Mouse (Mus musculus) limb, embryonic 12.5 days (tissue): Measurements from ENCODE around the gene Slc12a4. TPM values are rescaled to one million over a fixed set of nuclear protein-coding genes. Genes with fewer than 3 reads are reported as not detected.
"Not testable (repeated sequence)": the region's sequence is repeated elsewhere in the genome, so short reads cannot be mapped to it uniquely, and the experiment has no call there.

Experiments used
- ATAC-seq: fragments of 200-750 bp; cut with Nextera tagmentation; 2 replicates; pipeline ENCODE4 v1.8.0; 2017; ENCODE audit warnings: low read depth, moderate TSS enrichment; ENCODE audit not compliant: insufficient number of reproducible peaks, insufficient read depth, low FRiP score, low TSS enrichment
- H3K27ac ChIP-seq: fragments of 300-500 bp; sonication (generic); 2 replicates; pipeline ENCODE4 v1.5.1; 2016; ENCODE audit warnings: mild to moderate bottlenecking, moderate library complexity
- H3K27me3 ChIP-seq: fragments of 300-500 bp; sonication (generic); 2 replicates; pipeline ENCODE4 v1.6.1; 2016; ENCODE audit warnings: mild to moderate bottlenecking, moderate library complexity
- H3K36me3 ChIP-seq: fragments of 300-500 bp; sonication (generic); 2 replicates; pipeline ENCODE4 v1.6.1; 2016; ENCODE audit warnings: mild to moderate bottlenecking, moderate library complexity
- H3K4me1 ChIP-seq: fragments of 300-500 bp; sonication (generic); replicated peaks from 2 replicates; pipeline ENCODE4 v1.6.1; 2016
- H3K4me2 ChIP-seq: fragments of 300-500 bp; sonication (generic); 2 replicates; pipeline ENCODE4 v1.6.1; 2016; ENCODE audit warnings: mild to moderate bottlenecking, moderate library complexity
- H3K4me3 ChIP-seq: fragments of 300-500 bp; sonication (generic); replicated peaks from 2 replicates; pipeline ENCODE4 v1.5.1; 2016; ENCODE audit warnings: mild to moderate bottlenecking
- H3K9ac ChIP-seq: fragments of 300-500 bp; sonication (generic); replicated peaks from 2 replicates; pipeline ENCODE4 v1.6.1; 2016; ENCODE audit warnings: mild to moderate bottlenecking, moderate library complexity
- H3K9me3 ChIP-seq: fragments of 300-500 bp; sonication (generic); 2 replicates; pipeline ENCODE4 v1.6.1; 2016; ENCODE audit warnings: mild to moderate bottlenecking, moderate library complexity
- WGBS: fragments of 180-500 bp; shearing (Covaris S2); methylation state at CpG from one replicate; pipeline ENCODE4 v1.1.7; 2016; 5-methylcytosine and 5-hydroxymethylcytosine counted together
- polyA plus RNA-seq: library from polyadenylated mRNA; unstranded; fragments of >200 nt; fragmentation: Nextera tagmentation; extraction: Ambion mirVana; gene quantifications from 2 replicates; pipeline ENCODE4 v1.2.1, GENCODE M21; 2016

Gene Slc12a4
- polyA plus RNA-seq, 1 experiment from 2014 or later: 35.5 TPM

DNA sequence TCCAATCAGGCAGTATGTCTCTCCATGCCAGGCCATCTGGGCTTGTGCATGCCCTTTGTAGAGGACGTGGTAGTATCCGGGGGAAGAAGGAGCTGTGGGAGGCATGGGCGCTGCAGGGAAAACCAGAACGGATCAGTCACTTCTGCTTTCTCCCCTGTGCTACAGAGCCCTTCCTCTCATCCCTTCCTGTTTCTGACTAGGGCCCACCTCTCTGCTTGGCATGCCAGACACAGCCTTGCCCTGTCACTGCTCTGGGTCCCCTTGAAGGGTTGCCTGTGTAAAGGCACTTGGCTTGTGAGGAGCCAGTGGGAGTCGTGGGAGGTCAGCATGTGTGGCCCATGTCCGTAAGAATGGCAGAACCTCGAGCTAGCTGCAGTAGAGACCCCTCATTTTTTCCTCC, 30.5 kb upstream of the Slc12a4 start:
- H3K9ac ChIP-seq: no peak overlapping the region
- H3K9me3 ChIP-seq: no peaks in the 10 kb centered on the region
- 0 out of 2 replicates have a peak, but pooled peaks cover under 1% of the 10 kb centered on the region for H3K4me1 ChIP-seq
- H3K4me2 ChIP-seq: no peak overlapping the region
- WGBS: 66% methylated on average over 7 of the region's 7 CpGs
- no peaks in the 10 kb centered on the region for H3K27me3 ChIP-seq
- H3K27ac ChIP-seq: no peak overlapping the region
- no peak for ATAC-seq
- H3K36me3 ChIP-seq: no peaks in the 10 kb centered on the region
- H3K4me3 ChIP-seq: no peak overlapping the region

DNA sequence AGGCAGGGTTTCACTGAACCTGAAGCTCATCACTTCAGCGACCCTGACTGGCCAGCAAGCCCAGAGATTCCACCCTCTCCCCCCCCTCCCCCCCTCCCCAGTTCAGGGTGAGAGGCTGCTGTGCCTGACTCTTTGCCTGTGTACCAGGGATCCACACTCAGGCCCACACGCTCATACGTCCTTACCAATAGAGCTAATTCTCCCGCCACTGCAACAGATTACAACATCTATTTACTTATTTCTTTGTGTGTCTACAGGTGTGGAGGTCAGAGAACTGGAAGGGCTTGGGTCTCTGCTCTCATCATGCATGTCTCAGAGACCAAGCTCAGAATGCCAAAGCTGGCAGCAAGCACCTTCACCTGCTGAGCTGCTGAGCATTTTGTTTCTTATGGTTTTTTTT, 27.3 kb upstream of the Slc12a4 start:
- Histone ChIP-seq H3K4me1 (peaks cover 6% of the 10 kb centered on the region; the same call in 1 of the 2 replicates), H3K4me3 (no peak overlapping the region), H3K9ac (no peak overlapping the region), H3K4me2 (no peak overlapping the region), H3K36me3 (no peaks in the 10 kb centered on the region), H3K27ac (no peak overlapping the region), H3K9me3 (no peaks in the 10 kb centered on the region), H3K27me3 (0 out of 2 replicates have a peak, but pooled peaks cover 3% of the 10 kb centered on the region)
- WGBS: 58% methylated on average over 4 of the region's 4 CpGs
- no peak for ATAC-seq

DNA sequence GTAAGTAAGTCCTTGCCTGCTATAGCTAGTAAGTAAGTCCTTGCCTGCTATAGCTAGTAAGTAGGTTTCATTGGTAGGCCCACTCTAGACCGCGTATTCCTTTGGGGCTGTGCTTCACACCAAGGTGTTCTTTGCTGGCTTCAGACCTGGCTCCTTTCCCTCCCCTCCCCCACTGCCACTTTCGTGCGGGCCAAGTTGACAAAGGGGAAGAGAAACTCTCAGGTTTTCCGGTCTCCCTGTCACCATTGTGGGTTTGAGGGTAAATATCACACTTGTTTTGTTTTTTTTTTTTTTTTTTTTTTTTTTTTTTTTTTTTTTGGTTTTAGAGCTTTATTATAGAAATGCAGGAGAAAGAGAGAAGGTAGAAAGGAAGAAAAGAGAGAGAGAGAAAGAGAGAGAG, 26.6 kb upstream of the Slc12a4 start:
- Histone ChIP-seq H3K27me3 (0 out of 2 replicates have a peak, but pooled peaks cover 3% of the 10 kb centered on the region), H3K9ac (no peak overlapping the region), H3K9me3 (no peaks in the 10 kb centered on the region), H3K4me1 (peaks cover 6% of the 10 kb centered on the region; the same call in 1 of the 2 replicates), H3K4me3 (no peak overlapping the region), H3K27ac (no peak overlapping the region), H3K4me2 (no peak overlapping the region), H3K36me3 (no peaks in the 10 kb centered on the region)
- 66% methylated on average over 5 of the region's 5 CpGs for WGBS
- no peak for ATAC-seq

DNA sequence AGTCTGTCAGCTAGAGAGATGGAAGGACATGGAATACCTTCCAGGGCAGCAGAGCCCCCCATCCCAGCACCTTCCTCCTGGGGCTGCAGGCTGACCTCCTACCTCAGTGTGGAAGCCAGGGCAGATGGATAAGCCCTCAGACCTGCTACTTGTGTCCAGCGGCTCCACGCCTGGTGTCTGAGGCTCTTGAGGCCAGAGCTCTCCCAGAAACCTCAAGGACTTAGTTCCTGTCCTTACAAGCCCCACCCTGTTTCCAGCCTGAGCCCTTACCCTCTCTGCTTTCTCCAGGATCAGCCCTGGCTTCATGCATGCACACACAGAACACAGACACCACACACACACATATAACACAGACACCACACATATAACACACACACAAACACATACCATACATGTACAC, 25.6 kb upstream of the Slc12a4 start:
- H3K4me1 ChIP-seq: peaks cover 6% of the 10 kb centered on the region; the same call in 1 of the 2 replicates
- no peak overlapping the region for H3K4me2 ChIP-seq
- H3K4me3 ChIP-seq: no peak overlapping the region
- H3K9me3 ChIP-seq: no peaks in the 10 kb centered on the region
- H3K36me3 ChIP-seq: no peaks in the 10 kb centered on the region
- 0 out of 2 replicates have a peak overlapping the region, but pooled peaks have one; percentile 12 for H3K9ac ChIP-seq
- H3K27ac ChIP-seq: no peak overlapping the region
- no peak for ATAC-seq
- 89% methylated on average over 2 of the region's 2 CpGs for WGBS
- H3K27me3 ChIP-seq: 0 out of 2 replicates have a peak, but pooled peaks cover 3% of the 10 kb centered on the region

DNA sequence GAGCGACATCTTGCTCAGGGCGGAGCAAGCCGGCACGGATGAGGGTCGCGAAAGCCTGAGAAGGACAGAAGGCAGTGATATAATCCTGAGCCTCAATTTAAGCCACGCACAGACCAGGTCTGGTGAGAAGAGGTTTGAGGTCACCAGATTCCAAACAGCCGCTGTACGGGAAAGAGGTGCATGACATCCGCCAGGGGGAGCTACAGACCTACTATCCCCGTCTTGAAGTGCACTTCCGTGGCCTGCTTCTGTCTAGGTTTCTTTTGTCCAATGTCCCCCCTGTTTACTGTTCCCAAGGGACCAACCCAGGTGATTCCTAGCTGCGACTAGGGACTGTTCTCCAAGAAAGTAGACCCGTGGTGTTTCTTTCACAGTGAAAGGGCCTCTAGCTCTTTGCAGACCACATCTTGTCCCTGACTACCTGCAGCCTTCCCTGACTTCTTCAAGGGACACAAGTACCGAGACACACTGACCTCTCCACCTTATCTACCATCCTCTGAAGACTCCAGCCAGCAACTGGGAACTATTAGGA, 25.0 kb upstream of the Slc12a4 start, which contains the start of gene Dus2:
Gene Dus2 (plus strand): TSS at position 482 of the 532 bp plus-strand sequence.
- H3K4me3 ChIP-seq: no peak within 1 kb of the TSS
- no peak within 1 kb of the TSS for H3K27ac ChIP-seq
- ATAC-seq: peak; percentile 59; the same call in 1 of the 2 replicates
- peak within 1 kb of the TSS; percentile 26; the same call in 1 of the 2 replicates for H3K4me2 ChIP-seq
- H3K36me3 ChIP-seq: no peaks in the 10 kb centered on the region
- WGBS: 10% methylated on average over 15 of the region's 15 CpGs
- H3K4me1 ChIP-seq: peaks cover 6% of the 10 kb centered on the region; the same call in 1 of the 2 replicates
- H3K9me3 ChIP-seq: no peaks in the 10 kb centered on the region
- 0 out of 2 replicates have a peak, but pooled peaks cover 3% of the 10 kb centered on the region for H3K27me3 ChIP-seq
- 0 out of 2 replicates have a peak within 1 kb of the TSS, but pooled peaks have one; percentile 12 for H3K9ac ChIP-seq

DNA sequence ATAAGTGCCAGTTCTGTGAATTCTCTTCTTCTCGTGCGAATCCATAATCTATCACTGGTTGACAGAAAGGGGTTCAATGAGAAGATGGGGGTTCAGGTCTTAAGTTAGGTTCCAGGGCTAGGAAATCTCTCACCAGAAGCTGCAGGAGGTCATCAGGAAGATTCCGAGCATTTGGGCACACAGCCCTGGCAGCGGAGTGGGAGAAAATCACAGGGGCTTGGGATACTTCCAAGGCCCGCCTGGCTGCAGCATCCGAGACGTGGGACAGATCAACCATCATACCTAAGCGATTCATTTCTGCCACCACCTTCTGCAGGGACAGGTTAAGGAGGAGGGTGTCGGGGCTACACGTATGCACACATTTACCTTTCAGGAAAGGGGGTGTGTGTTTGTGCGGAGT, 22.6 kb upstream of the Slc12a4 start:
- Histone ChIP-seq H3K4me2 (no peak overlapping the region), H3K4me1 (peaks cover 6% of the 10 kb centered on the region; the same call in 1 of the 2 replicates), H3K9me3 (no peaks in the 10 kb centered on the region), H3K9ac (no peak overlapping the region), H3K27me3 (0 out of 2 replicates have a peak, but pooled peaks cover 3% of the 10 kb centered on the region), H3K4me3 (no peak overlapping the region), H3K36me3 (no peaks in the 10 kb centered on the region), H3K27ac (no peak overlapping the region)
- ATAC-seq: no peak
- 80% methylated on average over 11 of the region's 11 CpGs for WGBS

DNA sequence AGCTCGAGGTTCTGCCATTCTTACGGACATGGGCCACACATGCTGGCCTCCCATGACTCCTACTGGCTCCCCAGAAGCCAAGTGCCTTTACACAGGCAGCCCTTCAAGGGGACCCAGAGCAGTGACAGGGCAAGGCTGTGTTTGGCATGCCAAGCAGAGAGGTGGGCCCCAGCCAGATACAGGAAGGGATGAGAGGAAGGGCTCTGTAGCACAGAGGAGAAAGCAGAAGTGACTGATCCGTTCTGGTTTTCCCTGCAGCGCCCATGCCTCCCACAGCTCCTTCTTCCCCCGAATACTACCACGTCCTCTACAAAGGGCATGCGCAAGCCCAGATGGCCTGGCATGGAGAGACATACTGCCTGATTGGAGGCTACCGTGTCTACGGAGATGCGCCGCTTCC, 17.5 kb upstream of the Slc12a4 start:
- H3K36me3 ChIP-seq, H3K27me3 ChIP-seq, H3K4me1 ChIP-seq, H3K4me3 ChIP-seq, H3K9me3 ChIP-seq, H3K4me2 ChIP-seq, ATAC-seq, H3K9ac ChIP-seq, H3K27ac ChIP-seq: not testable (repeated sequence)
- 79% methylated on average over 11 of the region's 11 CpGs for WGBS

DNA sequence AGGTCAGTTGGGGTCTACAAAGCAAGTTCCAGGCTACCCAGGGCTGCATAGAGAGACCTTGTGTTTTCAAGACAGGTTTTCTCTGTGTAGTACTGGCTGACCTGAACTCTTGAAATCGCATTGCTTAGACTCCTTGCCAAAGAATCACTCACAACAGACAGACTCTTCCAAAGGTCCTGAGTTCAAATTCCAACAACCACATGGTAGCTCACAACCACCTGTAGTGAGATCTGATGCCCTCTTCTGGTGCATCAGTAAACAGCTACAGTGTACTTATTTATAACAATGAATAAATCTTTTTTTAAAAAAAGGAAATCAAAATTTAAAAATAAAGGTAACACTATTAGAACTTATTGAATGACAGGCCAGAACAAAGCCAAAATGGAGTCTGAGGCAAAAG, 15.2 kb upstream of the Slc12a4 start:
- Histone ChIP-seq H3K36me3 (no peaks in the 10 kb centered on the region), H3K27ac (no peak overlapping the region), H3K4me2 (no peak overlapping the region), H3K27me3 (no peaks in the 10 kb centered on the region), H3K9me3 (0 out of 2 replicates have a peak, but pooled peaks cover 3% of the 10 kb centered on the region), H3K4me1 (no peaks in the 10 kb centered on the region), H3K9ac (no peak overlapping the region), H3K4me3 (no peak overlapping the region)
- ATAC-seq: no peak
- 91% methylated on average over 1 of the region's 1 CpGs for WGBS

DNA sequence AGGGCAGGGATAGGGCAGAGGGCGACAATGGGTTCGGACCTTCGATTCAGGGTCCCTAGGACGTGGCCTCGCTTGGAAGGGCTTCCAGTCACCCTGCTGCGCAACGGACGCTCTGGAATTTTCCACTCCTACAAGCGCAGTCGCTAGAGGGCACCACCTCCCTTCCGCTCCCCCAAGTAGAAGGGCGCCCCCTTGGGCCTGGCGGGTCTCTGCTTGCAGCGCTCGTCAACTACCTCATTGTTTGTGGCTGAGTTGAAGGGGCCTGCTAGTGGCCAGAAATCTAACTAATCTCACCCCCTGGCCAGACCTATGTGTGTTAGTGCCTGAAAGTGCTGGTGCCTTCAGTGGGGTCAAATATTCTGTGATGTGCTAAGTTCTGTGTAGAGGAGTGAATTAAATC, 13.4 kb upstream of the Slc12a4 start, which contains the start of gene Dpep3:
Gene Dpep3 (minus strand): TSS at position 105 of the 400 bp plus-strand sequence.
- H3K4me3 ChIP-seq: no peak within 1 kb of the TSS
- no peak for ATAC-seq

DNA sequence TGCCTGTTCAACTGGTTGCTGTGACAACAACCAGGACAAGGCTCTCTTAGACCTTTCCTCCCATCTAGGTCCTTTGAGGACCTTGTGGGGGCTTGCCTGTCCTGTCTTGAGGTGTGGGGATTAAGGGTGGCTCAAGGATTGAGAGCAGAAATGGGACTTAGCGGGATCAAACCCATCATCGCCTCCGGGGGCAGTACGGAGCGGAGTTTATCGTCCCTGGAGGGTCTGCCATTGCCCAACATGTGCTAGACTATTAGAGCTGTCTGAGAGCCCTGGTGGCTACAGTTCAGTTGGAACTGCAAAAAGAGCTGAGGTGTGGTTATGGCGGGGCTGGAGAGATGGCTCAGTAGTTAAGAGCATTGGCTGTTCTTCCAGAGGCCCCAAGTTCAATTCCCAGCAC, 9.5 kb upstream of the Slc12a4 start:
- no peak for ATAC-seq
- no peak overlapping the region for H3K9ac ChIP-seq
- no peak overlapping the region for H3K27ac ChIP-seq
- H3K27me3 ChIP-seq: no peaks in the 10 kb centered on the region
- H3K9me3 ChIP-seq: 0 out of 2 replicates have a peak, but pooled peaks cover 3% of the 10 kb centered on the region
- H3K4me2 ChIP-seq: no peak overlapping the region
- no peaks in the 10 kb centered on the region for H3K36me3 ChIP-seq
- H3K4me1 ChIP-seq: no peaks in the 10 kb centered on the region
- no peak overlapping the region for H3K4me3 ChIP-seq
- WGBS: 64% methylated on average over 7 of the region's 7 CpGs

More for the DNA sequence above, 13.4 kb upstream of the Slc12a4 start, which contains the start of gene Dpep3:
- Histone ChIP-seq H3K4me2 (no peak within 1 kb of the TSS), H3K36me3 (no peaks in the 10 kb centered on the region), H3K27me3 (no peaks in the 10 kb centered on the region), H3K27ac (no peak within 1 kb of the TSS), H3K4me1 (no peaks in the 10 kb centered on the region), H3K9me3 (0 out of 2 replicates have a peak, but pooled peaks cover 3% of the 10 kb centered on the region), H3K9ac (no peak within 1 kb of the TSS)
- WGBS: 93% methylated on average over 15 of the region's 15 CpGs

DNA sequence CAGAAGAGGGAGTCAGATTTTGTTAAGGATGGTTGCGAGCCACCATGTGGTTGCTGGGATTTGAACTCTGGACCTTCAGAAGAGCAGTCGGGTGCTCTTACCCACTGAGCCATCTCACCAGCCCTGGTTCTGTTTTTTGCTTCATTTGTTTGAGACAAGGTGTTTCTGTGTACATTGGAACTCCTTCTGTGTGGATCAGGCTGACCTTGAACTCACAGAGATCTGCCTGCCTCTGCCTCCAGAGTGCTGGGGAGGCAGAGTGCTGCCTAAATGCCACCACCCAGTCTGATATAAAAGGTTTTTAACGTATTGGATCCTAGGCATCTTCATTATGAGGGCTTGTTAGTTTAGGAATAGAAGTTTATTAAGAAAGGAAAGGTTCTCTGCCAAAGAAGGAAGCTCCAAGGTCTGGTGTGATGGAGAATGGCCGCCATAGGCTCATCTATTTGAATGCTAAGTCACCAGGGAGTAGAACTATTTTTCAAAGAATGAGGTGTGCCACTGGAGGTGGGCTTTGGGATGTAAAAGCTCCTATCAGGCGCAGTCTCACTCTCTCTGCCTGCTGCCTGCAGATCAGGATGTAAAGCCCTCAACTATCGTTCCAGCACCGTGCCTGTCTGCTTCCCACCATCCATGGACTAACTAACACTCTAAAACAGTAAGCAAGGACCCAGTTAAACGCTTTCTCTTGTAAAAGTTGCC, 5.3 kb upstream of the Slc12a4 start:
- Histone ChIP-seq H3K9me3 (no peaks in the 10 kb centered on the region), H3K27me3 (no peaks in the 10 kb centered on the region), H3K9ac (no peak overlapping the region), H3K36me3 (no peaks in the 10 kb centered on the region), H3K4me2 (no peak overlapping the region), H3K27ac (no peak overlapping the region), H3K4me1 (peaks cover 11% of the 10 kb centered on the region), H3K4me3 (no peak overlapping the region)
- WGBS: 76% methylated on average over 8 of the region's 8 CpGs
- no peak for ATAC-seq
